Mouse (Mus musculus): ENCODE data around the gene Cap2. TPM values are rescaled to one million over a fixed set of nuclear protein-coding genes. Genes with fewer than 3 reads are reported as not detected.

Cap2 gene
- polyA plus RNA-seq, 1 experiment from 2014 or later = 8.5 TPM

DNA sequence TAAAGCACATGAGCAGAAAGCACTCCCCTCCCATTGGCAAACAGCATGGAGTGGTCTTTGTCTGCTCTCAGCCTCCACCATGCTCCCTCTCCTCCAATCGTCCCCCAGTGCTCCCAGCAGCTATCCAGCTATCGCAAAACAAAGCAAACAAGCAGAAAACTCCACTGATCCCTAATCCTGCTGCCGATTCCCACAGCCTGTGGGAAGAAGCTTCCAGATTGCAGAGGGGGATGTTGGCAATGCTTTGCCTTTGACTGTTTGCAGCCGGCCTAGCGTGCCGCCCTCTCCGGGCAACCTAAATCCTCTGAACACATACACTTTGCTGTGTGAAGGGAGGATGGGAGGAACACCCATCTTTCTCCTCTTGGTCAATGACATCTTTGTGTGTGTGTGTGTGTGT, 83.2 kb downstream of the Cap2 start:
- 78% methylated on average over 7 of the region's 7 CpGs for WGBS

DNA sequence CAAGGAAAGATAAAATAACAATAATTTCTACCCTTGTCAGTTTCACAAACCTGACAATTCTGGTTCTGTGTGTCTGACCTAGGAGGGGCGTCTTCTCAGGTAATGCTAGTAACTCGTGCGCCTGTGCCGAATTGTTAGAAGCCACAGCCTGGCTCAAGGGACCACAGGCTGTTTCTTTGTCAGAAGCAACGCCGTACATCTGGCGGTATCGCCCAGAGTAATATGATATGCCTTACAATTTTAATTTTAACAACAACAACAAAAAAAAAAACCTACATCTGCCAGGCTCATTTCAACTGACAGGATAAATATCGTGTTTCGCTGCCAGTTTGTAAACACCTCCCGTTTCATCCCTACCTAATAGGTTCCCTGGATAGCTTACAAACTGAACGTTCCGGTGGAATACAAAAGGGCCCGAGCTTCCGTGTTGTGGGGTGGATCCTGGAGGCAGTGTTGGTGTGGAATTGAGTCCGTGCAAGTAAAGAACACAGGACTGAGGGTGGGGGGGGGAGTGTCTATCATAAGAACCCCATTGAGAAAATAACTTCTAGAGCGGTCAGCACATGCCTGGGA, 86.2 kb downstream of the Cap2 start:
- H3K27me3 ChIP-seq (ENCODE audit: control insufficient read depth, insufficient read depth, low read length) = no peaks in the 10 kb centered on the region
- H3K9me3 ChIP-seq (ENCODE audit: control insufficient read depth, low read depth, low read length) = no peaks in the 10 kb centered on the region
- no peaks in the 10 kb centered on the region for H3K36me3 ChIP-seq (ENCODE audit: control insufficient read depth, insufficient read depth, low read length)
- H3K9ac ChIP-seq (replicated peaks; ENCODE audit: low read depth, low read length) = no peak overlapping the region
- no peaks in the 10 kb centered on the region for H3K4me1 ChIP-seq (ENCODE audit: control insufficient read depth, insufficient read depth, low read length)
- H3K27ac ChIP-seq (ENCODE audit: low read length) = no peak overlapping the region
- WGBS = 85% methylated on average over 17 of the region's 17 CpGs
- no peak overlapping the region for H3K4me3 ChIP-seq (ENCODE audit: low read depth, low read length)
- ATAC-seq (ENCODE audit: insufficient number of reproducible peaks, insufficient read depth, low FRiP score, low read depth) = no peak
- no peak overlapping the region for H3K4me2 ChIP-seq (replicated peaks; ENCODE audit: low read depth, low read length)

More for the DNA sequence above, 83.2 kb downstream of the Cap2 start:
- Histone ChIP-seq H3K4me3 (ENCODE audit: low read depth, low read length) (no peak overlapping the region), H3K9me3 (ENCODE audit: control insufficient read depth, low read depth, low read length) (no peaks in the 10 kb centered on the region), H3K27ac (ENCODE audit: low read length) (no peak overlapping the region), H3K27me3 (ENCODE audit: control insufficient read depth, insufficient read depth, low read length) (no peaks in the 10 kb centered on the region), H3K36me3 (ENCODE audit: control insufficient read depth, insufficient read depth, low read length) (no peaks in the 10 kb centered on the region), H3K4me1 (ENCODE audit: control insufficient read depth, insufficient read depth, low read length) (no peaks in the 10 kb centered on the region), H3K9ac (replicated peaks; ENCODE audit: low read depth, low read length) (no peak overlapping the region), H3K4me2 (replicated peaks; ENCODE audit: low read depth, low read length) (no peak overlapping the region)
- no peak for ATAC-seq (ENCODE audit: insufficient number of reproducible peaks, insufficient read depth, low FRiP score, low read depth)

DNA sequence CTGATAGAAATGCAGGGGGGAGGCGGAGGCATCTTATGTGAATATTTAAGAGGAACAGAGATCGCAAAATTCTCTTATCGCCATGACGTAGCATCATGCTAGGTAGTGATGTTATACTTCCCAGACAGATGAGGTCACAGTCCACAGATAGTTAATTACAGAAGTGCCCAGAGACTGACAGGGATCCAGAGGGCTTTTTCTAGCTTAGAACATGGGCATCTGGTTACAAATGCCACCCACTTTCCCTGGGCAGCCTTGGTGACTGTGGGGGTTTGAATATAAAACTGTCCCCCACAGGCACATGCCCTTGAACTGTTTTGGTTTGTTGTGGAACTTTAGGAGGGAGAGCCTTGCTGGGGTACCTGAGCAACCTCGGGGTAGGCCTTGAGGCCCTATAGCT, 87.0 kb downstream of the Cap2 start:
- H3K27ac ChIP-seq (ENCODE audit: low read length) = no peak overlapping the region
- H3K9me3 ChIP-seq (ENCODE audit: control insufficient read depth, low read depth, low read length) = no peaks in the 10 kb centered on the region
- H3K4me3 ChIP-seq (ENCODE audit: low read depth, low read length) = no peak overlapping the region
- no peaks in the 10 kb centered on the region for H3K4me1 ChIP-seq (ENCODE audit: control insufficient read depth, insufficient read depth, low read length)
- H3K9ac ChIP-seq (replicated peaks; ENCODE audit: low read depth, low read length) = no peak overlapping the region
- no peak overlapping the region for H3K4me2 ChIP-seq (replicated peaks; ENCODE audit: low read depth, low read length)
- 93% methylated on average over 5 of the region's 5 CpGs for WGBS
- no peaks in the 10 kb centered on the region for H3K27me3 ChIP-seq (ENCODE audit: control insufficient read depth, insufficient read depth, low read length)
- ATAC-seq (ENCODE audit: insufficient number of reproducible peaks, insufficient read depth, low FRiP score, low read depth) = no peak
- H3K36me3 ChIP-seq (ENCODE audit: control insufficient read depth, insufficient read depth, low read length) = no peaks in the 10 kb centered on the region

DNA sequence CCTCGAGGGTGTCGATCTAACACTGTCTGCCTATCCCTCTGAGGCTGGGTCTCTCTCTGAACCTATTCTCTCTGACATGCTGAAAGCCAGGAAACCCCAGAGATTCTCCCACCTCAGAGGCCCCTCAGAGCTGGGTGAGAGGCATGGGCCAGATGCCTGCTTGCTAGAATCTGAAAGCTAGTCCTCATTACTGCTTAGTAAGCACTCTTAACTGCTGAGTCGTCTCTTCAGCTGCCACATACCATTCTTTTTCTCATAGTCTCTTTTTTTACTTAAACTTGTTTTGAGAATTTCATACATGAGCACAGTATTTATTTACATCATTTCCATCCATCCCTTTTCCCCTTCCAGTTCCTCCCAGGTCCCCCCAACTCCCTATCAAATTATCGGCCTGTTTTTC, 89.2 kb downstream of the Cap2 start:
- no peak overlapping the region for H3K27ac ChIP-seq (ENCODE audit: low read length)
- no peaks in the 10 kb centered on the region for H3K4me1 ChIP-seq (ENCODE audit: control insufficient read depth, insufficient read depth, low read length)
- no peaks in the 10 kb centered on the region for H3K36me3 ChIP-seq (ENCODE audit: control insufficient read depth, insufficient read depth, low read length)
- no peak for ATAC-seq (ENCODE audit: insufficient number of reproducible peaks, insufficient read depth, low FRiP score, low read depth)
- H3K4me3 ChIP-seq (ENCODE audit: low read depth, low read length) = no peak overlapping the region
- H3K4me2 ChIP-seq (replicated peaks; ENCODE audit: low read depth, low read length) = no peak overlapping the region
- 80% methylated on average over 4 of the region's 4 CpGs for WGBS
- H3K27me3 ChIP-seq (ENCODE audit: control insufficient read depth, insufficient read depth, low read length) = no peaks in the 10 kb centered on the region
- no peaks in the 10 kb centered on the region for H3K9me3 ChIP-seq (ENCODE audit: control insufficient read depth, low read depth, low read length)
- H3K9ac ChIP-seq (replicated peaks; ENCODE audit: low read depth, low read length) = no peak overlapping the region

DNA sequence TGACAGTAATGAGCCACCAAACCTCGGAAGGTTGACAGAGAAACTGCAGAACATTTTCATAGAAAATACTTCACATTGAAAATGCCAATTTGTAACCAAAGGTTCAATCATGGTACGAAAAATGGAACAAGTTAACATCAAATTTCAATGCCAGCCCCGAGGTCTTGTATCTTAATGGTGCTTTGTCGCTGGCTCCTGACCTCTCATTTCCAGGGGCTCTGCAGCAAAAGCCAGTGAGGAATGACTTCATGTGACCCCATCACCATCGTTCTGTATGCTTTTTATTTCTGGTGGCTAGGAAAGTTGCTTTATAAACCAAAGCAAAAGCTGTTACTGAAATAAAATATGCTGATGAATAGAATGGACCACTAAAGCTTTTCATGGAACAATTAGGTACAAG, 99.0 kb downstream of the Cap2 start:
- no peak for ATAC-seq (ENCODE audit: insufficient number of reproducible peaks, insufficient read depth, low FRiP score, low read depth)
- Histone ChIP-seq H3K27me3 (ENCODE audit: control insufficient read depth, insufficient read depth, low read length) (no peaks in the 10 kb centered on the region), H3K4me2 (replicated peaks; ENCODE audit: low read depth, low read length) (no peak overlapping the region), H3K36me3 (ENCODE audit: control insufficient read depth, insufficient read depth, low read length) (no peaks in the 10 kb centered on the region), H3K9ac (replicated peaks; ENCODE audit: low read depth, low read length) (no peak overlapping the region), H3K4me3 (ENCODE audit: low read depth, low read length) (no peak overlapping the region), H3K27ac (ENCODE audit: low read length) (no peak overlapping the region), H3K4me1 (ENCODE audit: control insufficient read depth, insufficient read depth, low read length) (no peaks in the 10 kb centered on the region), H3K9me3 (ENCODE audit: control insufficient read depth, low read depth, low read length) (no peaks in the 10 kb centered on the region)
- 84% methylated on average over 5 of the region's 5 CpGs for WGBS

DNA sequence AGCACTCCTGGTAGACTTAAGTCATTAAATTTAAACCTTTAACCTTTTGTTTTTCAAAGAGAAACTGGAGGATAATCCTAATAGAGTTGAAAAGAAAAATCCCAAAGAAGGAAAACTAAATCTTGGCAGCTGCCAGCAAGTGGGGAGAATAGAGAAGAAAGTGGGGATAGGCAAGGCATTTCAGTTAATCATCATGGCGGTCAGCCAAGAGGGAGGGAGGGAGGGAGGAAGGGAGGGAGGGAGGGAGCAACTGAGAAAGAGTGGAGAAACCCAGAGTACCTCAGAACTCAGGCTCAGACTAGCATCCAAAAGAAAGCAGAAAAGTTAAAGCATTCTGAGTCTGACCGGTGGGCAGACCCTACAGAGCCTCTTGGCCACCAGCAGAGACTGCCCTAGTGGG, 99.7 kb downstream of the Cap2 start:
- Histone ChIP-seq H3K9ac (replicated peaks; ENCODE audit: low read depth, low read length) (no peak overlapping the region), H3K27ac (ENCODE audit: low read length) (no peak overlapping the region), H3K4me2 (replicated peaks; ENCODE audit: low read depth, low read length) (no peak overlapping the region), H3K27me3 (ENCODE audit: control insufficient read depth, insufficient read depth, low read length) (no peaks in the 10 kb centered on the region), H3K4me1 (ENCODE audit: control insufficient read depth, insufficient read depth, low read length) (no peaks in the 10 kb centered on the region), H3K9me3 (ENCODE audit: control insufficient read depth, low read depth, low read length) (no peaks in the 10 kb centered on the region), H3K36me3 (ENCODE audit: control insufficient read depth, insufficient read depth, low read length) (no peaks in the 10 kb centered on the region), H3K4me3 (ENCODE audit: low read depth, low read length) (no peak overlapping the region)
- WGBS = 79% methylated on average over 2 of the region's 2 CpGs
- no peak for ATAC-seq (ENCODE audit: insufficient number of reproducible peaks, insufficient read depth, low FRiP score, low read depth)

DNA sequence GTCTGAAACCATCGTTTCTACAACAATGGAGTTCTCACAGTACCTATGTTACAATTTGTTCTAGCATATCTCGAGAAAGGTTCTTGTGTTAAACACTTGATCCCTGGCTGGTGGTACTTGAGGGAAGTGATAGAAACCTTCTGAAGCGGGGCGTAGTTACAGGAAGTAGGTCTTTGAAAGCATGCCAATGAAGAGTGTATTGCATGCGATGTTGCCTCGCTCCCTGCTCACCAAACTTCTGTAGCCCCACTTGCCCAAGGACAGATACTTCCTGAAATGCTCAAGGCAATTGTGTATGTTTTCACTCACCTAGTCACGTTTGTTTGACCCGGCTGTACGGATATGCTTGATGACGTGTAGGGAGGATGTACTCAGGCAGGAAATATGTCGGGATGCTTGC, 101.0 kb downstream of the Cap2 start:
- Histone ChIP-seq H3K27ac (ENCODE audit: low read length) (no peak overlapping the region), H3K4me2 (replicated peaks; ENCODE audit: low read depth, low read length) (no peak overlapping the region), H3K9me3 (ENCODE audit: control insufficient read depth, low read depth, low read length) (no peaks in the 10 kb centered on the region), H3K27me3 (ENCODE audit: control insufficient read depth, insufficient read depth, low read length) (no peaks in the 10 kb centered on the region), H3K36me3 (ENCODE audit: control insufficient read depth, insufficient read depth, low read length) (no peaks in the 10 kb centered on the region), H3K4me1 (ENCODE audit: control insufficient read depth, insufficient read depth, low read length) (no peaks in the 10 kb centered on the region), H3K4me3 (ENCODE audit: low read depth, low read length) (no peak overlapping the region), H3K9ac (replicated peaks; ENCODE audit: low read depth, low read length) (no peak overlapping the region)
- 80% methylated on average over 11 of the region's 11 CpGs for WGBS
- no peak for ATAC-seq (ENCODE audit: insufficient number of reproducible peaks, insufficient read depth, low FRiP score, low read depth)

DNA sequence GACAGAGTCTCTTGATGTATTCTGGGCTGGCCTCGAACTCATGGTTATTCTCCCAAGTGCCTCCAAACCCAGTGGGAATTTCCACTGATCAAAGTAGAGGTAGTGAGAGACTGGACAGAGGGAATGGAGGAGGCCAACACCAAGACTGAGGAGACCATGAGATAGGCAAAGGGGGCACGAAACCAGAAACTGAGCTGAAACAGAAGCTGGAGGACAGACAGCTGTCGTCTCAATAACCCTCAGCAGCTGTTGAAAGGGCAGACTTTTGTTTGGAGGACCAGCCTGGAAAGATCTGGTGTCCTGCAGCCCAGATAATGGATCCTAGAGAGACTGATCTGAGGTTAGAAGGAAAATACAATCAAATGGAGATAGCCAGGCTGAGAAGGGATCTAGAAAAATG, 109.4 kb downstream of the Cap2 start:
- Histone ChIP-seq H3K9me3 (ENCODE audit: control insufficient read depth, low read depth, low read length) (no peaks in the 10 kb centered on the region), H3K27me3 (ENCODE audit: control insufficient read depth, insufficient read depth, low read length) (no peaks in the 10 kb centered on the region), H3K4me1 (ENCODE audit: control insufficient read depth, insufficient read depth, low read length) (no peaks in the 10 kb centered on the region), H3K36me3 (ENCODE audit: control insufficient read depth, insufficient read depth, low read length) (no peaks in the 10 kb centered on the region), H3K4me3 (ENCODE audit: low read depth, low read length) (no peak overlapping the region), H3K4me2 (replicated peaks; ENCODE audit: low read depth, low read length) (no peak overlapping the region), H3K9ac (replicated peaks; ENCODE audit: low read depth, low read length) (no peak overlapping the region), H3K27ac (ENCODE audit: low read length) (no peak overlapping the region)
- no peak for ATAC-seq (ENCODE audit: insufficient number of reproducible peaks, insufficient read depth, low FRiP score, low read depth)
- WGBS = 78% methylated on average over 3 of the region's 3 CpGs

DNA sequence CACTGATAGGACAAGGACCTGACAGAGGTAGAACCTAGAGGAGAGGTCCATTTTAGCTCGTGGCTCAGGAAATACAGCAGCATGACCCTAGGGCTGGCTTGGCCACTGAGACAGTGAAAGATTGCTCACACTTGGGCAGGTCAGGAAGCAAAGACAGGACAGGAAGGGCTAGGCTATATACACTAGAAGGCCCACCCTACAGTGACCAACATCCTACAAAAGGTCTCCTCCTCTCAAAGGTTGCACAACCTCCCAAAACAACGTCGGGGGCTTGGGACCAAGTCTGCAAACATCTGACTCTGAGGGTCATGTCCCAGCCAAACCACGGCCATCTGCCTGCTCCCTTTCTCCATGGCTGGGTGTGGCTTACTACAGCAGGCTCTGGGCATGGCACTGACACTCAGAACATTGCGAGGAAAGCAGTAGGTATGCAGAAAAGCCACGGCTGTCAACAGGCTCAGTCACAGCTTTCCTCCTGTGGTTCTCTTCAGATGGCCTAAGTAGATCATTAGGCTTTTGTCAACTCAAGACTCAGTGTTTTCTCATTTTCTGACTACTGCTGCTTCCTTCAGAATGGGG, 112.1 kb downstream of the Cap2 start:
- Histone ChIP-seq H3K9me3 (ENCODE audit: control insufficient read depth, low read depth, low read length) (no peaks in the 10 kb centered on the region), H3K27ac (ENCODE audit: low read length) (no peak overlapping the region), H3K4me1 (ENCODE audit: control insufficient read depth, insufficient read depth, low read length) (no peaks in the 10 kb centered on the region), H3K9ac (replicated peaks; ENCODE audit: low read depth, low read length) (no peak overlapping the region), H3K27me3 (ENCODE audit: control insufficient read depth, insufficient read depth, low read length) (no peaks in the 10 kb centered on the region), H3K36me3 (ENCODE audit: control insufficient read depth, insufficient read depth, low read length) (no peaks in the 10 kb centered on the region), H3K4me2 (replicated peaks; ENCODE audit: low read depth, low read length) (no peak overlapping the region), H3K4me3 (ENCODE audit: low read depth, low read length) (no peak overlapping the region)
- ATAC-seq (ENCODE audit: insufficient number of reproducible peaks, insufficient read depth, low FRiP score, low read depth) = no peak
- WGBS = 67% methylated on average over 6 of the region's 6 CpGs

Measured in stomach, embryonic 14.5 days (tissue).